8 mouse cellular contexts compared by ENCODE assay signal in genomic region chr17:13759853-13760627, GRCm38 (mm10). TPM values are rescaled to one million over a fixed set of nuclear protein-coding genes. Genes with fewer than 3 reads are reported as not detected.
DNase-seq lines count a peak whose midpoint lies in the region; ATAC-seq and TF ChIP-seq lines count a peak whose summit lies in the region.

TSS of gene Afdn (plus strand) at chr17:13760539.

- no peak within 1 kb of the TSS for H3K27ac ChIP-seq in CH12.LX (ENCODE audit: insufficient read depth, low read depth)
- H3K27ac ChIP-seq in forebrain, embryonic 14.5 days (ENCODE audit: low read depth, low read length), result peak within 1 kb of the TSS; percentile 98
- H3K27ac ChIP-seq in neural tube, embryonic 14.5 days (ENCODE audit: low read depth, low read length), result peak within 1 kb of the TSS; percentile 98

- no peak for TF ChIP-seq RAD21 in CH12.LX (IDR thresholded peaks at IDR 0.05; ENCODE audit: low read depth, low read length)

- in situ Hi-C loops in CH12.LX (cut with MboI; ENCODE audit: low pct_ligation_motif_present, low pct_unique_long_range_greater_than_20kb, low sequenced_read_pairs), result no loop called here

- peak; percentile 46 for DNase-seq in CH12.LX (ENCODE audit: extremely low read depth)
- peak; percentile 59 for DNase-seq in brain, embryonic 18.5 days (ENCODE audit: low read depth, low spot score)
- DNase-seq in forebrain, embryonic 14.5 days (ENCODE audit: low spot score), result peak; percentile 91
- peak; percentile 86 to 91 for DNase-seq in heart, postnatal 14 days
- DNase-seq in large intestine, adult 2 months (ENCODE audit: low read depth, low spot score), result no peak
- DNase-seq in lung, adult 18-20 months, result peak; percentile 85 to 88
- peak; percentile 52 for DNase-seq in thymus, postnatal 25 days

- dilution Hi-C loops in CH12.LX (cut with MboI; ENCODE audit: extremely low pct_ligation_motif_present, extremely low pct_unique_long_range_greater_than_20kb, low sequenced_read_pairs), result no loop called here

- TF ChIP-seq POLR2A in CH12.LX (IDR thresholded peaks at IDR 0.05; ENCODE audit: low read depth, low read length), result peak; percentile 44; the same call in 1 of the 2 replicates

- H3K9ac ChIP-seq in CH12.LX (ENCODE audit: insufficient read depth, low read depth), result peak within 1 kb of the TSS; percentile 71
- H3K9ac ChIP-seq in forebrain, embryonic 14.5 days (ENCODE audit: low read length), result peak within 1 kb of the TSS; percentile 98
- peak within 1 kb of the TSS; percentile 97 for H3K9ac ChIP-seq in neural tube, embryonic 14.5 days (replicated peaks; ENCODE audit: low read depth, low read length)

- H3K79me2 ChIP-seq in CH12.LX (replicated peaks; ENCODE audit: control insufficient read depth, extremely low read depth, insufficient read depth, poor library complexity, severe bottlenecking), result 0 out of 2 replicates have a peak, but pooled peaks cover 2% of the 10 kb centered on the region

- WGBS in forebrain, embryonic 14.5 days, result under 1% methylated on average over 48 of the region's 108 CpGs
- 12% methylated on average over 107 of the region's 108 CpGs for WGBS in large intestine, adult 2 months
- WGBS in neural tube, embryonic 14.5 days, result under 1% methylated on average over 75 of the region's 108 CpGs

- H3K4me2 ChIP-seq in CH12.LX (ENCODE audit: insufficient read depth, low read depth, poor library complexity, severe bottlenecking), result peak within 1 kb of the TSS; percentile 96
- H3K4me2 ChIP-seq in forebrain, embryonic 14.5 days (ENCODE audit: low read length), result peak within 1 kb of the TSS; percentile 93
- peak within 1 kb of the TSS; percentile 75 for H3K4me2 ChIP-seq in neural tube, embryonic 14.5 days (ENCODE audit: low read depth, low read length)

- peak; percentile 84 for ATAC-seq in forebrain, embryonic 14.5 days
- peak; percentile 91 for ATAC-seq in neural tube, embryonic 14.5 days (ENCODE audit: low read depth)

- no peak for TF ChIP-seq CTCF in CH12.LX (conservative IDR thresholded peaks at IDR 0.05 in 1 of 2, IDR thresholded peaks at IDR 0.05 in 1 of 2; ENCODE audit: low read depth in 2 of 2, low read length in 2 of 2)

- H3K9me3 ChIP-seq in CH12.LX (replicated peaks; ENCODE audit: low read length), result peaks cover 6% of the 10 kb centered on the region
- no peaks in the 10 kb centered on the region for H3K9me3 ChIP-seq in forebrain, embryonic 14.5 days (replicated peaks; ENCODE audit: control insufficient read depth, low read length)
- no peaks in the 10 kb centered on the region for H3K9me3 ChIP-seq in neural tube, embryonic 14.5 days (ENCODE audit: control insufficient read depth, low read length)

- H3K27me3 ChIP-seq in CH12.LX (replicated peaks), result peaks cover 20% of the 10 kb centered on the region
- no peaks in the 10 kb centered on the region for H3K27me3 ChIP-seq in forebrain, embryonic 14.5 days (replicated peaks; ENCODE audit: control insufficient read depth, insufficient read depth, low read length)
- H3K27me3 ChIP-seq in neural tube, embryonic 14.5 days (ENCODE audit: control insufficient read depth, insufficient read depth, low read length), result no peaks in the 10 kb centered on the region; the same call in 1 of the 2 replicates

- H3K4me1 ChIP-seq in CH12.LX (ENCODE audit: control insufficient read depth in 1 of 2, insufficient read depth in 2 of 2), result peaks cover 6 to 11% of the 10 kb centered on the region in 2 experiments; a peak in 3 of 4 replicates
- peaks cover 20% of the 10 kb centered on the region for H3K4me1 ChIP-seq in forebrain, embryonic 14.5 days (ENCODE audit: control insufficient read depth, insufficient read depth, low read length)
- peaks cover 12% of the 10 kb centered on the region; the same call in 1 of the 2 replicates for H3K4me1 ChIP-seq in neural tube, embryonic 14.5 days (ENCODE audit: control insufficient read depth, insufficient read depth, low read length)

- no peaks in the 10 kb centered on the region for H3K36me3 ChIP-seq in CH12.LX (replicated peaks in 1 of 2; ENCODE audit: control insufficient read depth in 1 of 2, insufficient read depth in 1 of 2, low read length in 1 of 2)
- H3K36me3 ChIP-seq in forebrain, embryonic 14.5 days (ENCODE audit: control insufficient read depth, insufficient read depth, low read length), result no peaks in the 10 kb centered on the region
- no peaks in the 10 kb centered on the region for H3K36me3 ChIP-seq in neural tube, embryonic 14.5 days (ENCODE audit: control insufficient read depth, insufficient read depth, low read length)

- H3K4me3 ChIP-seq in CH12.LX (replicated peaks in 1 of 3; ENCODE audit: low read depth in 2 of 3, low read length in 2 of 3, poor library complexity in 1 of 3), result peak within 1 kb of the TSS; percentile 40 to 85 (median 63)
- H3K4me3 ChIP-seq in forebrain, embryonic 14.5 days (ENCODE audit: low read depth, low read length), result peak within 1 kb of the TSS; percentile 99
- H3K4me3 ChIP-seq in neural tube, embryonic 14.5 days (ENCODE audit: low read depth, low read length), result peak within 1 kb of the TSS; percentile 96

- TF ChIP-seq EP300 in CH12.LX (IDR thresholded peaks at IDR 0.05; ENCODE audit: low read length), result no peak

- intact Hi-C loops in heart, postnatal 14 days (cut with DNase I), result loop anchor here (1.0 to 5.0 kb wide), 4 partner anchors 52 to 288 kb away; no protein-coding TSS in a partner anchor

TF ChIP-seq in CH12.LX, 34 proteins besides CTCF, POLR2A, EP300 and RAD21:
- TF ChIP-seq NRF1 (IDR thresholded peaks at IDR 0.05; ENCODE audit: low read depth, low read length) (peak; percentile 68), RCOR1 (conservative IDR thresholded peaks at IDR 0.05; ENCODE audit: low read depth, low read length) (no peak), TCF12 (IDR thresholded peaks at IDR 0.05; ENCODE audit: low read depth, low read length) (peak; percentile 23; the same call in 1 of the 2 replicates), MAZ (IDR thresholded peaks at IDR 0.05; ENCODE audit: low read depth, low read length) (no peak), BHLHE40 (IDR thresholded peaks at IDR 0.05; ENCODE audit: low read depth, low read length) (peak; percentile 48)

RNA-seq across cellular contexts. Expression of gene Afdn, which starts in this region (rescaled TPM):
- total RNA-seq in CH12.LX (2012; rRNA removed) (11.3 and 18.3 TPM in 2 replicates), CH12.LX (2014; rRNA removed) (11.5 and 11.9 TPM in 2 replicates)
- polyA plus RNA-seq in CH12.LX (2012; ENCODE audit: insufficient read length, low read depth), result 18.0 and 23.3 TPM in 2 replicates
- 107 and 129 TPM in 2 replicates for polyA plus RNA-seq in forebrain, embryonic 14.5 days (2014; fragmentation: Nextera tagmentation; extraction: Ambion mirVana)
- 100 to 1,000 TPM; 106 to 131 TPM for total RNA-seq in heart, postnatal 14 days (2021)
- polyA plus RNA-seq in large intestine, adult 2 months (2012; rRNA removed), result 30.2 and 52.0 TPM in 2 replicates
- 130 and 139 TPM in 2 replicates for polyA plus RNA-seq in neural tube, embryonic 14.5 days (2014; fragmentation: Nextera tagmentation; extraction: Ambion mirVana)

Comparison
In these comparisons a context has a peak if more than half of its experiments do, and no peak if none do; other contexts are left out.
1. RNA of gene Afdn (total RNA-seq): 106 to 131 TPM in heart, postnatal 14 days; 11.3 to 18.3 TPM in CH12.LX; every median in the first group is over 4 times any median in the second.
2. Peak in every context shown above with its lines, with median percentiles within 50 percentile points of each other: H3K4me2 ChIP-seq, H3K4me3 ChIP-seq and H3K9ac ChIP-seq.